Mouse (Mus musculus) colon, adult 2 months (tissue): Measurements from ENCODE around the gene Gadl1. TPM values are rescaled to one million over a fixed set of nuclear protein-coding genes. Genes with fewer than 3 reads are reported as not detected.

ENCODE experiments used
- polyA plus RNA-seq: library from polyadenylated mRNA; depleted of rRNA; stranded (reverse); fragments of >200 nt; gene quantifications from 2 replicates; pipeline ENCODE4 v1.2.3, GENCODE M21; 2012; rRNA removed

Gadl1 gene
- polyA plus RNA-seq, result not detected in 2 replicates

DNA sequence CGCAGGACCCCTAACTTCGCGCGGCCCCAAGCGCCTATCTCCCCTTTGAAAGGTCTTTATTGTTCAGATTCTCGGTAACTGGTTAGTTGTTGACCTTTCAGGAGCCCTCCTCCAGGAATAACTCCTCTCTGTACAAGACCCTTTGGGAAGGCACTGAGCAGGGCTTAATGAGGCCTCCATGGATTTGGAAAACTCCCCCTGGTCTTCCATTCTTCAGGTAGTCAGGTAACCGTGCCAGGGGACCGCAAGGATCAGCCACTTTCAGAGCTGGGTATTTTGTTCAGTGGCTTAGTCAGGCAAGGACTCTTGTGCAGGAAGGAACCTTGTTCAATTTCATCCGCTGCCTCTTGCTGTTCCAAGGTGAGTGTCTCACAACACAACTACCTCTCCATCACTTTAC is at the start of gene Gadl1:
Gene Gadl1, plus strand, starts transcription at position 301 of the 400 bp plus-strand sequence.

